Mouse (Mus musculus) mature B cell (primary cell): ENCODE data around the gene Asb16.

Experiments
- in situ Hi-C: fragments of 300-500 bp; cut with MboI; formaldehyde crosslinking; loops from 2 replicates; pipeline ENCODE4 v1.14.3; 2019

Gene Asb16

GRCm38 (mm10) chr11:102308979-102309378 is 40.4 kb downstream of the Asb16 start:
- in situ Hi-C loops, result no loop called here

- in situ Hi-C loops, result no loop called here
Observed at GRCm38 (mm10) chr11:102309821-102310617, 41.5 kb downstream of the Asb16 start.

DNA sequence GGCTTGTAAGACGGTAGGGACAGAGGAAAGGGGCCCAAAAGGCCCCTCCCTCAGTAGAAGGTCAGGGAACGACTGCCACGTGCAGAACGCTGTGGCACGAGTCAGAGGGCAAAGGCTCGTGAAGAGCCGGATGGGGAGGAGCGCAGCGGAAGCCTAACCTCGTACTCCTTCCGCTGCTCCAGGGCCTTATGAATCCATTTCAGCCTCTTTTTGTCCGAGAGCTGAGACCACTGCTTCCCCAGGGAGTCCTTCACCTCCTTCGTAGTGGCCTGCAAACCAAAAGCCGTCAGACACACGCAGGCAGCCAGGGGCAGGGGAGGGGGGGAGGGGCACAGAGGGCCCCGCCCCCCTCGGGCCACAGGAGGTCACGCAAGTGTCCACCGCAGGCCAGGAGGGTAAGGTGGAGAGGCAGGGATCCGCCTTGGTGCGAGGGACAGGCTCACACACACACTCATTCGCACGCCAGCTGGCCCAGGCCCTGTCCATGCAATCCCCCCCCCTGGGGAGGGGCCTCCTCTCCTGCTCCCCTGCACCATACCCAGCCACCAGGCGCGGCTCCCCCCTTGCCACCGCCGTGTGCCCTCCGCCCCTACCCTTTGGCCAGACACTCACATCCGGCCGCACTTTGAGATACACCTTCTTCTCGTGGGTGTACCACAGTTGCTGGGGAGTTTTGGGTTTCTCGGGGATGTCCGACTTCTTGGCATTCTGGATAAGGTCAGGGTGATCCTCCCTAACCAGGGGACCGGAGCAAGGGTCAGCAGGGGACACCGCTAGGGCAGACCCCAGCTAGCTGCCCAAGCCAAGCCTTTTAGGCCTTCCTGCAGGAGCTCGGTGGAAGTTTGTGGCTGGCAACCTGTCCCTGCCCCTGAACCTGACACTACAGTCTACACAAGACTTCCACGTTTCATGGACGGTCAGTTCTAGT is 42.5 kb downstream of the Asb16 start:
- in situ Hi-C loops, result no loop called here

- in situ Hi-C loops, result no loop called here
Observed at GRCm38 (mm10) chr11:102311966-102312365, 43.4 kb downstream of the Asb16 start.

GRCm38 (mm10) chr11:102312586-102312985 is 44.0 kb downstream of the Asb16 start:
- in situ Hi-C loops, result no loop called here

DNA sequence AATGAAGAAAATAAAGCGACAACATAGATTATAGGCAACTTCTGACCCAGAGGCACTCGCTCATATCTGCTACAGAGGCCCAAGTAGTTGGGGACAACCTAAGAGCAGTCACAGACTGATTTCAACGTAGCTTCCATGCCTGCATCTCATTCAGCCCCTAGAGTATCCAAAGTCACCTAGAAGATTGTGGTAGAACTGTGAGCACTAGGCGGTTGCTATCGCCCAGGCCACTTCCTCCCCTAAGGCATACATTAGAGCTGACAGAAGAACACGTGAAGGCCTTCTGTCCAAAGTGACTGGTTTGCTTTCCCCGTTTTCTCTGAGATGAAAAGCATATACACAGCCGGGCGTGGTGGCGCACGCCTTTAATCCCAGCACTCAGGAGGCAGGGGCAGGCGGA is 45.8 kb downstream of the Asb16 start:
- in situ Hi-C loops, result no loop called here

GRCm38 (mm10) chr11:102315690-102316571 is 47.4 kb downstream of the Asb16 start:
- in situ Hi-C loops, result no loop called here

DNA sequence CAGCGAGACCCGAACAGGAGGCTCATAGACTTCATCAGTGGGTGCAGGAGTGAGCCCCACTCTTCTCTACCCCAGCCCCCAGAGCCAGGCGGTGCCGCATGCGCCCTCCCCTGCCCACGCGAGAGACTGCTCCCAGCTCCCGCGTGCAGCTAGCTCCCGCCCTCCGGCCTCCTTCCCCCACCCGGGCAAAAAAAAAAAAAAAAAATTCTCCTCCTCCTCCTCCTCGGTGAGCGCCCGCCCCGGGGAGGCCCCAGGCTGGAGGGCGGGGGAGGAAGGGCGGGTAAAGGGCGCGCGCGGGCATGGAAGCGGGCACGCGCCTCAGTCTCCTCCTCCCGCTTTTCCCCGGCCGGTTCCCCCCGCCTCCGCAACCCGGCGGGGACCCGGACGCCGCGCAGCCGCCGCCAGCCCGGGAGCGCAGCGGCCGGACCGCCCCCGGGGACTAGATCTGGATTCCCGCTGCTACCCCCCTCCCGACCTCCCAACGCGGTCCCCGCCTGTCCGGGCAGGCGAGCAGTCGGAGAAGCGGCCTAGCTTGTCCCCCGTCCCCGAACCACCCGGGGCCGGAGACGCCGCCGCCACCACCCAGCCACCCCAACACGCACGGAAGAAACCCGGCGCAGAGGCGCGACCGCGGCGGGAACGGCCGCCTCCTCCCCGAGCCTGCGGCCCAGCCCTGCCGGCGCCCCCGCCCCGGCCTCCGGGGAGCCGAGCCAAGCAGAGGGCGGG is 48.2 kb downstream of the Asb16 start:
- in situ Hi-C loops, result no loop called here

DNA sequence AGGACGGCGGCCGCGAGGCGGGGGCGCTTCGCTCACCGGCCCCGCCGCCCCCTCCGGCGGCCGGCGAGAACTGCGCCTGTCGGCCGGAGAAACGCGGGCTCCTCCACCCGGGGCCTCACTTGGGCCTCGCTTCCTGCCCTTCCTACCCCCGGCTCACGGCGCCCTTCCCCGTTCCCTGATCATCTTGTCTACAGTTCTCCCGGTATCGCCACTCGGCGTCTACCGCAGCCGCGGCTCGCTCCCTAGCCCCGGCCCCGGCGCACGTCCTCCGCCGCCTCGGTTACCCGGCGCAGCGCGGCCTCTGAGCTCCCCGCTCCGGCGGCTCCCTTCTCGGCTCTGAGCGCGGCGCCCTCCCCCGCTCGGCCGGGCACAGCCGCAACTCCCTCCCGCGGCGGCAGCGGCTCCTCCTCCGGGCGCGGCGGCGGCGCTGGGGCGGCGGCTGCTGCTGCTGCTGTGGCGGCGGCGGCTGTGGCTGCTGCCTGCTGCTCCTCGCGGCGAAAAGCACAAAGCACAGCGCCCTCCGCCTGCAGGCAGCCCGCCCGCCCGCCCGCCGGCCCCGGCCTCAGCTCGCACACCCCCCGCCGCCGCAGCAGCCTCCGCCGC is 48.9 kb downstream of the Asb16 start:
- in situ Hi-C loops, result no loop called here

GRCm38 (mm10) chr11:102317901-102318575 is 49.5 kb downstream of the Asb16 start:
- in situ Hi-C loops, result no loop called here

DNA sequence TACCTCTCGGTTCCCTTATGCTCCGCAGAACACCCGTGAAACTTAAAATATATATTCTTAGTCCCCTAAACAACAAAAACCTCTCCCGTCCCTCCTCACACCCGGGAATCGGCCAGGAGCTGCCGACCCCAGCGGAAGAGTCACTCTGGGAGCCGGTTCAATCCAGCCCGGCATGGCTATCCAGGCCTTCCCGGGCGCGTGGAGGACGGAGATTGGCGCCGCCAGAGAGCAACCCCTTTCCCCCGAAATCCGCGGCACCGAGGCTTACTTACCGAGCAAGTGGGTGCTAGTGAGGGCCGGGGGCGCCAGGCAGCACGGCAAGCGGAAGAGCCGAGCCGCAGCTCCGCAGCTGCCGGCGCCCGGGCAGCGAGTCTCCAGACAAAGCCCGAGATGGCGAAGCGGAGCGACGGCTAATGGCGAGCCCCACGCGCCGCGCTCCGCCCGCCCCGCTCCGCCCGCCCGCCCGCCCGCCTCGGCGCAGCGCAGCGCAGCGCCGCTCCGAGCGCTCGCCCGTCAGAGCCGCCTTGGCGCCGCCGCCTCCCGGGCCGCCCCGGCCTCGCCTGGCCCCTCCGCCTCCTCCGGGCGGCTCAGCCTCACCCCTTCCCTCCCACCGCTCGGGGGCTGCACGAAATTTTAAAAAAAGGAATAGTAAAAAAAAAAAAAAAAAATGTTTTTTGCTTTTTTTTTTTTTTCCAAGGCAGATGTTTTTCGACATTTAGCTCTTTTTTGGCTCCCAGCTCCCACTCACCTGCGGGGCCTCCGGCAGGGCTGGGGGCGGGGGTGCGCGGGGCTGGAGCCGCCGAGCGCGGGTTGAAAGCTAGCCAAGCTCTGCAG is 50.2 kb downstream of the Asb16 start:
- in situ Hi-C loops, result no loop called here

- in situ Hi-C loops, result no loop called here
Observed at GRCm38 (mm10) chr11:102319410-102319792, 50.9 kb downstream of the Asb16 start, which contains the start of gene Ubtf. Ubtf (minus strand) TSS chr11:102319742.

DNA sequence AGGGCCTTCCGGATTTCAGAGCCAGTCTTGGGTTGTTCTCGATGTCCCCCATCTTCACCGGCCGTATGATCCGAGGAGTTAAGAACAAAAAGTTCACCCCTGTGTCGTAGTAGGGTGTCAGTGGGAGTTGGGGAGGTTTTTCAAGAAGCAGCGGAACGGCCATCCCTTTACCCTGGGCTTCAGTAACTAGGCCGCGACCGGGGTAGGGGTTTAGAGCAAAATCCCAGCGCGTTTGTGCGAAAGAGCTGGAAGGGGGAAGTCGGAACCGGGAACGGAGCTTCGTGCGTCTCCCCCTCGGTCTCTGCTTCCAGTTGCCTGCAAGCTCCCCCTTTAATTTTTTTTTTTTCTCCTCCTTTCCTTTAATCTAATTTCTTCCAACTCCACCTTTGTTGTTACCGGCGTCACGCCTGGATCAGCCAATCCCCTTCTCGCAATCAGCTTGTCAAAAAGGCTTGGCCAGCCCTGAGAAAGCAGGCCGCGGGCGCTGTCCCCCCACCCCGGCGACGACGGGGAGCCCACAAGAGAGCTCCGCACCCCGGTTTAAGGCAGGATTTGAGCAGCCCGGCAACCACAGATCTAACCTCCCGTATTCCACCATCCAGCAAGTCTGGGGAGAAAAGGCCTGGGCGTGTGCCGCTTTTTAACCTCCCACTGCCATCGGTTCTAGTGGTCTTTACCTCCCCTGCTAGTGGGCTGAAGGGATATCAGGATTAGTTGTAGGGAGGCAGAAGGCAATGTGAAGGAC is 51.6 kb downstream of the Asb16 start:
- in situ Hi-C loops, result loop anchor here (5.0 kb wide), 1 partner anchor 87 kb away; the partner anchor contains the start of gene Slc25a39

GRCm38 (mm10) chr11:102320686-102321005 is 52.1 kb downstream of the Asb16 start:
- in situ Hi-C loops, result loop anchor here (5.0 kb wide), 1 partner anchor 87 kb away; the partner anchor contains the start of gene Slc25a39

GRCm38 (mm10) chr11:102321931-102322330 is 53.4 kb downstream of the Asb16 start:
- in situ Hi-C loops, result loop anchor here (5.0 kb wide), 1 partner anchor 85 kb away; the partner anchor contains the start of gene Slc25a39

DNA sequence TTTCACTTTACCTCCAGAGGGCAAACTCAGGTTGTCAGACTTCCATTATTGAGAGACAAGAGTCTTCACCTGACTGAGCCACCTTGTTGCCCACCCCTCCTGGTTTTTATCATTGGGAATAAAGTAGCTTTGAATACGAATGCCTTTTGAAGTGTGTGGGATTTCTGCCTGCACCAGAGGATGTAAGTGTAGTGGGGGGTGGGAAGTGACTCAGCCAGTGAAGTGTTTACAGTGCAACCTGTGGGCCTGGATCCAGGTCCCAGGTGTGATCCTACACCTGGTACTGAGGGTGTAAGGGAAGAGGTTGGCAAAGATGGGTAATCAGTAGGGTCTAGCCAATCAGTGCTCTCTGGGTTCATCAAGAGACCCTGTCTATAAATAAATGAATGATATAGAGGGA is 55.0 kb downstream of the Asb16 start:
- in situ Hi-C loops, result loop anchor here (5.0 kb wide), 1 partner anchor 84 kb away; the partner anchor contains the start of gene Slc25a39

DNA sequence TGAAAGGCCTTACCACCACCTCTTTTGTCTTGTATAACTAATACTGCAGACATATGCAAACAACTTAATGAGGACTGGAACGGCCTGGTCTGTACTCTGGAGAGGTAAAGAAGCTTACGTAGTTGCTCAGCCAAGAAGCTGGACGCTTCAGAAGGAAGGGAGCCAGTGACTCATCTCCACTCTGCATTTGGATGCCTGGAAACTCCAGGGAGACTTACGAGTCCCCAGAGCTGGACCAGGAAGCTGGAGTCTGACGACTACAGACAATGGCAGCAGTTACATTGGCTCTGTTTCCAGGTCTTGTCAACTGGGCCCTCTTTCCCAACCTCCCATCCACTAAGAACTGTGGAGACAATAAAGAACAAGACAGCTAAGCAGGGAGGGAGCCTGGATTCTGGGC is 58.7 kb downstream of the Asb16 start:
- in situ Hi-C loops, result no loop called here

DNA sequence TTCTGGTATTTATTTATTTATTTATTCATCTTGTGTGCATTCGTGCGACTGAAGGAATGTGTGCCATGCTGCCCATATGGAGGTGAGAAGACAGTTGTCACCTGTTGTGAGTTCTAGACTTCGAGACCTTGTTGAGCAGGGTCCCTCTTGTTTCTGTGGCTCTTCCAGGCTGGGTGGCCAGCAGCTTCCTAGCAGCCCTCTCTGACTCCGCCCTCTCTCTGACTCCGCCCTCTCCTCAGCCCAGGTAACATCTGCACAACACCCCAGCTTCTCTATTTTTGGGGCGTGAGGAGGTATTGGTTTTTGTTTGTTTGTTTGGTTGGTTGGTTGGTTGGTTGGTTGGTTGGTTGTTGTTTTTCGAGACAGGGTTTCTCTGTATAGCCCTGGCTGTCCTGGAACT is 59.3 kb downstream of the Asb16 start:
- in situ Hi-C loops, result no loop called here
